Mouse (Mus musculus) liver, embryonic 14.5 days (tissue): Measurements from ENCODE around the gene Hist1h2be. TPM values are rescaled to one million over a fixed set of nuclear protein-coding genes. Genes with fewer than 3 reads are reported as not detected.
"Not testable (repeated sequence)": the region's sequence is repeated elsewhere in the genome, so short reads cannot be mapped to it uniquely, and the experiment has no call there.

Source experiments
- ATAC-seq: fragments of 200-750 bp; cut with Nextera tagmentation; 2 replicates; pipeline ENCODE4 v1.8.0; 2017; ENCODE audit warnings: moderate number of reproducible peaks, mild to moderate bottlenecking, moderate library complexity; ENCODE audit not compliant: insufficient read depth
- DNase-seq, 3 experiments: peaks; one replicate each; pipeline ENCODE4 v3.0.0-alpha.2; 2012 to 2013; ENCODE audit warnings: low read depth in 3 of 3, low spot score in 3 of 3
- H3K27ac ChIP-seq: fragments of 300-500 bp; sonication (generic); 2 replicates; pipeline ENCODE4 v1.5.1; 2014; ENCODE audit warnings: moderate library complexity, mild to moderate bottlenecking, control low read depth, inconsistent platforms
- H3K27me3 ChIP-seq: fragments of 300-500 bp; sonication (generic); 2 replicates; pipeline ENCODE4 v1.6.1; 2014; ENCODE audit warnings: mild to moderate bottlenecking, low read length, moderate library complexity; ENCODE audit not compliant: control insufficient read depth, insufficient read depth
- H3K36me3 ChIP-seq: fragments of 300-500 bp; sonication (generic); replicated peaks from 2 replicates; pipeline ENCODE4 v1.6.1; 2014; ENCODE audit warnings: low read depth; ENCODE audit not compliant: control insufficient read depth, insufficient read depth
- H3K4me1 ChIP-seq, 2 experiments: fragments of 200-500 bp in 1 of 2; fragments of 300-500 bp in 1 of 2; sonication (generic) in 1 of 2; replicated peaks; 2 replicates each; pipeline ENCODE4 v1.6.1; 2012 to 2014; ENCODE audit warnings: antibody characterized with exemption in 1 of 2, inconsistent platforms in 1 of 2, low read length in 1 of 2; ENCODE audit not compliant: control insufficient read depth in 2 of 2, insufficient read depth in 2 of 2
- H3K4me2 ChIP-seq: fragments of 300-500 bp; sonication (generic); 2 replicates; pipeline ENCODE4 v1.6.1; 2014; ENCODE audit warnings: low read depth, mild to moderate bottlenecking, control low read depth, moderate library complexity
- H3K4me3 ChIP-seq, 2 experiments: fragments of 200-500 bp in 1 of 2; fragments of 300-500 bp in 1 of 2; sonication (generic) in 1 of 2; 2 replicates each; pipeline ENCODE4 v1.5.1; 2012 to 2014; ENCODE audit warnings: low read depth in 2 of 2, low read length in 2 of 2, mild to moderate bottlenecking in 2 of 2, control low read depth in 1 of 2, inconsistent platforms in 1 of 2, moderate library complexity in 1 of 2; ENCODE audit not compliant: insufficient read depth in 1 of 2
- H3K9ac ChIP-seq: fragments of 300-500 bp; sonication (generic); replicated peaks from 2 replicates; pipeline ENCODE4 v1.6.1; 2014; ENCODE audit warnings: mild to moderate bottlenecking, control low read depth, moderate library complexity
- H3K9me3 ChIP-seq: fragments of 300-500 bp; sonication (generic); 2 replicates; pipeline ENCODE4 v1.6.1; 2016; ENCODE audit warnings: low read length, mixed read lengths; ENCODE audit not compliant: control insufficient read depth
- CTCF ChIP-seq: IDR thresholded peaks from 2 replicates; pipeline ENCODE4 v1.5.1; 2016; ENCODE audit warnings: antibody characterized with exemption, low read depth, control low read depth
- EP300 ChIP-seq: IDR thresholded peaks from 2 replicates; pipeline ENCODE4 v1.6.1; 2016; ENCODE audit warnings: antibody characterized with exemption, low read depth
- WGBS: fragments of 180-500 bp; shearing (Covaris S2); extraction: QIAGEN DNeasy Blood & Tissue Kit; methylation state at CpG from one replicate; pipeline ENCODE4 v1.1.7; 2014; ENCODE audit not compliant: insufficient replicate concordance; 5-methylcytosine and 5-hydroxymethylcytosine counted together
- polyA plus RNA-seq, 2 experiments: library from polyadenylated mRNA; depleted of rRNA in 1 of 2; stranded (reverse) in 1 of 2; unstranded in 1 of 2; fragments of >200 nt; fragmentation: Nextera tagmentation in 1 of 2; extraction: Ambion mirVana in 1 of 2; gene quantifications; 2 replicates each; pipeline versions ENCODE4 v1.2.1 to v1.2.3; 2012 to 2014

Hist1h2be gene
- polyA plus RNA-seq, 2 experiments: 0.95 to 3.3 TPM

- Histone ChIP-seq H3K36me3 (no peaks in the 10 kb centered on the region), H3K9ac (no peak overlapping the region; the same call in 1 of the 2 replicates), H3K9me3 (no peaks in the 10 kb centered on the region), H3K27ac (peak overlapping the region; percentile 92), H3K4me2 (no peak overlapping the region), H3K27me3 (no peaks in the 10 kb centered on the region), H3K4me1 (peaks cover 24 to 32% of the 10 kb centered on the region in 2 experiments), H3K4me3 (no peak overlapping the region)
- DNase-seq (no peak), ATAC-seq (no peak)
- TF ChIP-seq EP300 (no peak), CTCF (no peak)
- WGBS: 74% methylated on average over 2 of the region's 2 CpGs
Observed at GRCm38 (mm10) chr13:23564482-23564881, 56.4 kb downstream of the Hist1h2be start.

GRCm38 (mm10) chr13:23562699-23563462 lies 58.0 kb downstream of the Hist1h2be start:
- Histone ChIP-seq H3K9ac (peak overlapping the region; percentile 70), H3K36me3 (no peaks in the 10 kb centered on the region), H3K4me3 (peak overlapping the region; percentile 40 to 54), H3K27me3 (no peaks in the 10 kb centered on the region), H3K4me2 (peak overlapping the region; percentile 69), H3K4me1 (peaks cover 24 to 29% of the 10 kb centered on the region in 2 experiments), H3K27ac (peak overlapping the region; percentile 92), H3K9me3 (no peaks in the 10 kb centered on the region)
- TF ChIP-seq CTCF (peak; percentile 42; the same call in 1 of the 2 replicates), EP300 (no peak)
- ATAC-seq: peak; percentile 5; the same call in 1 of the 2 replicates
- DNase-seq: peak in 1 of 3 experiments; percentile 75
- 2% methylated on average over 18 of the region's 18 CpGs for WGBS

- under 1% methylated on average over 50 of the region's 67 CpGs for WGBS
- TF ChIP-seq EP300: peak; percentile 72
- Histone ChIP-seq H3K27ac (peak within 1 kb of the TSS; percentile 92), H3K4me2 (peak within 1 kb of the TSS; percentile 69), H3K4me3 (peak within 1 kb of the TSS; percentile 40 to 54), H3K9ac (peak within 1 kb of the TSS; percentile 81), H3K4me1 (peaks cover 22 to 24% of the 10 kb centered on the region in 2 experiments)
- H3K36me3 ChIP-seq, H3K9me3 ChIP-seq, H3K27me3 ChIP-seq: not testable (repeated sequence)
- ATAC-seq: peak; percentile 92
- peak; percentile 98 for DNase-seq
Observed at GRCm38 (mm10) chr13:23561883-23562659, 58.9 kb downstream of the Hist1h2be start, which contains the start of gene Hist1h3e. Gene Hist1h3e (minus strand): TSS chr13:23562369.

GRCm38 (mm10) chr13:23561531-23561882 lies 59.4 kb downstream of the Hist1h2be start:
- Histone ChIP-seq H3K4me2 (peak overlapping the region; percentile 69), H3K4me1 (peaks cover 24 to 28% of the 10 kb centered on the region in 2 experiments), H3K27ac (peak overlapping the region; percentile 92), H3K4me3 (peak overlapping the region; percentile 38 to 54), H3K9ac (peak overlapping the region; percentile 81)
- DNase-seq, H3K9me3 ChIP-seq, H3K36me3 ChIP-seq, ATAC-seq, H3K27me3 ChIP-seq: not testable (repeated sequence)
- 0% methylated on average over 2 of the region's 5 CpGs for WGBS

- not testable (repeated sequence) for ATAC-seq, H3K27me3 ChIP-seq, DNase-seq, H3K9me3 ChIP-seq, H3K36me3 ChIP-seq
- peaks cover 24 to 27% of the 10 kb centered on the region in 2 experiments for H3K4me1 ChIP-seq
- H3K4me3 ChIP-seq: peak overlapping the region; percentile 32 to 38; a peak in 3 of 4 replicates
- H3K27ac ChIP-seq: peak overlapping the region; percentile 89
- 26% methylated on average over 2 of the region's 2 CpGs for WGBS
- H3K9ac ChIP-seq: peak overlapping the region; percentile 62
- peak overlapping the region; percentile 66 for H3K4me2 ChIP-seq
Observed at GRCm38 (mm10) chr13:23560699-23561098, 60.2 kb downstream of the Hist1h2be start.
